Comparison of ENCODE assay signal across 14 mouse cellular contexts in the genomic region with DNA sequence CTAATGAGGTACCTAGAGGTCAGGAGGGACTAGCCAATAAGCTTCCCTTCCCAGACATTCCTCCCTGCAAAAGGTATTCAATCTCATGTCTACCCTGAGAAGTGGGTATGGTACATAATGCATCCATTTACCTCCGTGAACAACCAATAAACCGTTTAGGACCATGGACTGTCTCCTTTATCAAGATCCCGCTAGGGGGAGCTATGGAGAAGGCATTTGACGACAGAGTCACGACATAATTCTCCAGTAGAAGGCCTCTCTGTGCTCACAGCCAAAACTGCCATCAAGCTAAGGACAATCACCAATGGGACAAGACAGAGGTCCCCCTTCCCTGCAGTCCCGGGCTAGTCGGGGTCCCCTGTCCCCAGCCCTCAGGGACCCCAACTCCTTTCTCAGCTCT.
A peak's percentile ranks its signal among the peaks of the same experiment; 100 is the strongest.
DNase-seq lines count a peak whose midpoint lies in the region; TF ChIP-seq lines count a peak whose summit lies in the region.
"Had no signal": no experiment of that assay in that cellular context is flagged by ENCODE, and none has a peak within 500 bp of the region (broad histone marks: within the 10 kb centered on the region; RNA-seq: fewer than 3 reads in every experiment).

No protein-coding gene starts in this region.

- H3K36me3 ChIP-seq in E14TG2a.4 (ENCODE audit: insufficient read depth, low read length) (no peaks in the 10 kb centered on the region), ES-E14 (ENCODE audit: control insufficient read depth, insufficient read depth, low read length, poor library complexity, severe bottlenecking) (no peaks in the 10 kb centered on the region)
- no peaks in the 10 kb centered on the region for H3K36me3 ChIP-seq in midbrain, embryonic 10.5 days
- H3K36me3 ChIP-seq: limb, embryonic 10.5 days; lung, embryonic 15.5 days had no signal

- DNase-seq in layer of hippocampus, adult 2 months (ENCODE audit: low spot score in 2 of 2), result no peak
- DNase-seq in layer of hippocampus, adult 11-12 months (ENCODE audit: low spot score), result no peak
- DNase-seq in ES-E14 (ENCODE audit: low read depth, low spot score), result peak; percentile 54
- peak; percentile 15 for DNase-seq in lung, postnatal 10 days
- DNase-seq in B cell, adult 2 months, result no peak
- no peak for DNase-seq in midbrain, embryonic 10.5 days (ENCODE audit: low spot score)
- DNase-seq: cerebellum, adult 18-20 months; heart, adult 11 months; midbrain, embryonic 14.5 days; thymus, postnatal 36 days had no signal

- H3K27me3 ChIP-seq in E14TG2a.4 (ENCODE audit: insufficient read depth, low read length), result no peaks in the 10 kb centered on the region
- H3K27me3 ChIP-seq in midbrain, embryonic 10.5 days (ENCODE audit: low read depth, poor library complexity, severe bottlenecking), result no peaks in the 10 kb centered on the region
- H3K27me3 ChIP-seq: lung, embryonic 15.5 days had no signal

- no peak overlapping the region for H3K27ac ChIP-seq in layer of hippocampus, adult 2 months
- no peak overlapping the region for H3K27ac ChIP-seq in ES-E14 (ENCODE audit: insufficient read depth, low read depth, low read length, poor library complexity, severe bottlenecking)
- H3K27ac ChIP-seq in midbrain, embryonic 10.5 days (replicated peaks), result no peak overlapping the region
- H3K27ac ChIP-seq: hindbrain, postnatal 0 days; limb, embryonic 10.5 days; lung, embryonic 15.5 days had no signal

- in situ Hi-C loops in ES-E14 (cut with MboI; ENCODE audit: low sequenced_read_pairs in 2 of 2, unreplicated experiment in 2 of 2), result no loop called here

- H3K9me3 ChIP-seq in E14TG2a.4 (ENCODE audit: low read length) (no peaks in the 10 kb centered on the region), ES-E14 (ENCODE audit: control insufficient read depth, insufficient read depth, low read depth, low read length) (no peaks in the 10 kb centered on the region)
- 0 out of 2 replicates have a peak, but pooled peaks cover 4% of the 10 kb centered on the region for H3K9me3 ChIP-seq in midbrain, embryonic 10.5 days (replicated peaks)
- H3K9me3 ChIP-seq: limb, embryonic 10.5 days; lung, embryonic 15.5 days had no signal

- H3K4me1 ChIP-seq in E14TG2a.4 (replicated peaks; ENCODE audit: low read depth, low read length), result no peaks in the 10 kb centered on the region
- no peaks in the 10 kb centered on the region for H3K4me1 ChIP-seq in ES-E14 (ENCODE audit: control insufficient read depth in 2 of 2, insufficient read depth in 2 of 2, low read length in 2 of 2, poor library complexity in 1 of 2)
- no peaks in the 10 kb centered on the region for H3K4me1 ChIP-seq in midbrain, embryonic 10.5 days
- H3K4me1 ChIP-seq: limb, embryonic 10.5 days; lung, embryonic 15.5 days had no signal

- WGBS in midbrain, embryonic 10.5 days, result 62% methylated on average over 7 of the region's 7 CpGs

- no peak overlapping the region for H3K9ac ChIP-seq in ES-E14 (ENCODE audit: insufficient read depth, low read depth, low read length, poor library complexity, severe bottlenecking)
- H3K9ac ChIP-seq: lung, embryonic 15.5 days had no signal

- peak; percentile 53 for TF ChIP-seq CTCF in layer of hippocampus, adult 2 months (conservative IDR thresholded peaks at IDR 0.05)
- peak; percentile 36 for TF ChIP-seq CTCF in E14TG2a.4 (conservative IDR thresholded peaks at IDR 0.05; ENCODE audit: low read length)

- H3K4me3 ChIP-seq in layer of hippocampus, adult 2 months, result no peak overlapping the region
- H3K4me3 ChIP-seq in E14TG2a.4 (replicated peaks; ENCODE audit: low read length) (no peak overlapping the region), ES-E14 (ENCODE audit: insufficient read depth in 1 of 2, low read depth in 1 of 2, low read length in 2 of 2, poor library complexity in 1 of 2, severe bottlenecking in 1 of 2) (no peak overlapping the region)
- H3K4me3 ChIP-seq in midbrain, embryonic 10.5 days, result no peak overlapping the region
- H3K4me3 ChIP-seq: limb, embryonic 10.5 days; lung, embryonic 15.5 days had no signal

TF ChIP-seq in ES-E14, 5 proteins besides CTCF, POLR2A, EP300 and RAD21:
- TF ChIP-seq ZNF384 (IDR thresholded peaks at IDR 0.05; ENCODE audit: low read depth, low read length) (no peak), MAFK (IDR thresholded peaks at IDR 0.05; ENCODE audit: insufficient read depth, low read depth, low read length) (no peak), HCFC1 (IDR thresholded peaks at IDR 0.05; ENCODE audit: borderline replicate concordance, insufficient read depth, low read length) (no peak), ZC3H11A (IDR thresholded peaks at IDR 0.05; ENCODE audit: borderline replicate concordance, low read depth, low read length) (no peak), CHD2 (IDR thresholded peaks at IDR 0.05; ENCODE audit: low read depth, low read length) (no peak)

Comparison
In these comparisons a context has a peak if more than half of its experiments do, and no peak if none do; other contexts are left out.
1. DNase-seq: peak in ES-E14 (single experiment) and lung, postnatal 10 days (single experiment); none in layer of hippocampus, adult 2 months (0 of 2), layer of hippocampus, adult 11-12 months (single experiment), B cell, adult 2 months (0 of 2) and midbrain, embryonic 10.5 days (single experiment).